Mouse (Mus musculus) embryo, embryonic 11.5 days (tissue): ENCODE measurements around the gene Sall1.

Source experiments
- DNase-seq: peaks from one replicate; pipeline ENCODE4 v3.0.0-alpha.2; 2012; ENCODE audit warnings: low read depth, low spot score

Gene Sall1

DNA sequence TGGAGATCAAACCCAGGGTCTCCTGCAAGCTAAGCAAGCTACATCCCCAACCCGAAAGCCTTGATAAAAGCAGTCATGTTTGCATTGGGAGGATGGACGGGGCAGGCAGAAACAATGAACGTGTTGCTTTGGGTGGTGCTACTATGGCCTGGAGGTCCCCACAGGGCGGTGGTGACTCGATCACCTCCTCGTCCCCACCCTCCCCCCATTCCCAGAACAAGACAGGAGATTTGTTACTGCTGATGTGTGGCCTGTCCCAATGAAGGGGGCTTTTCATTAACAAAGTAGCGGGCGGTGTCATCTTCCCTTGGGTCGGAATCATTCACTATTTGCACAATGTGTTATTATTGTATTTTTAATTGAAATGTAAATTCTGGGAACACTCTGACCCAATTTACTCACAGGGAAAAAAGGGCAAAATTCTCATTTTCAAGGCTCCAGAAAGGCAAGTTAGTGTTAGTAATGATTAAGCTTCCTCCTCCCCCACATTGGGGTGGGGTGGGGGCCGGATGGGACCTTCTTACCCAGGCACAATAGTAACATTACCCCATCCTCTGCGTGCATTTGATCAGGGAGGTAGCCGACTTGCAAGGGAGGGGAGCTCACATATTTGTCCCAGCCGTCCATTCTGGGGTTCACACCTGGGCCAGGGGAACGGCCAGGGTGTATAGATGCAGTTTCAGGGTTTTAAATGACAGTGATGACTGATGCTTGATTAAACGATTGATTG lies 52.0 kb downstream of the Sall1 start:
- DNase-seq: no peak

- no peak for DNase-seq
Measured at GRCm38 (mm10) chr8:88991176-88991575, 52.8 kb downstream of the Sall1 start.

DNA sequence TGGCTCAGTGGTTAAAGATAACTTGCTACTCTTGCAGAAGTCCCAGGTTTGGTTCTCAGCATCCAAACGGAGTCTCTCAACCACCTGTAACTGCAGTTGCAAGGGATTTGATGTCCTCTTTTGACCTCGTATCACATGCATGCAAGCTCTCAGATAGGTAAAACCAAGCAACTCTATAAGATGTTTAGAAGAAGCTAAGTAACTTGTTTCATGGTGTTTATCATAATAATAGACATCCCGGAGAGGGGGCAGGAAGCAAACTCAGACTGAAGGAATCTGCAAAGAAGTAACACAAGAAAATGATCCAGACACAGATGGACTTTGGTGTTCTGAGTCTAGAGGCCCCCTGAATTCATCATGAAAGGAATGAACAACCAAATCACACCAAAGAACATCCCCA lies 55.0 kb downstream of the Sall1 start:
- DNase-seq: no peak

DNA sequence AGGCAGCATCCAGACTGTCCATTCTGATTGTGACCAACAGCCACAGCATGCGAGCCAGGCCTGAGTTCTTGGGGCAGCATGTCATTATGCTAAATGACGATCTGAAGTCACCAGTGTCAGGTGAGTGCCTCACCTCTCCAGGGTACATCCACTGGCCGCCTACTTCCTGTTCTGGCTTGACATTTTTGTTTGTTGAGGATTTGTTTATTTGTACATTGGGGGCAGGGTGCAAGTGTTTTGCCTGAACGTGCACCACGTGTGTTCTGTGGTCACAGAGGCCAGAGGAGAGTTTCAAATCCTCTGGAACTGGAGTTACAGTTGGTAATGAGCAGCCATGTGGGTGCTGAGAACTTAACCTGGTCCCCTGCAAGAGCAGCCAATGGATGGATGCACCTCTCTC lies 60.5 kb downstream of the Sall1 start:
- no peak for DNase-seq
